Mouse (Mus musculus) E14TG2a.4 (cell line): Measurements from ENCODE around the gene Lztfl1.

Experiments used
- CTCF ChIP-seq: conservative IDR thresholded peaks from 2 replicates; pipeline ENCODE4 v1.5.1; 2014; ENCODE audit warnings: low read length
- POU5F1 ChIP-seq: IDR thresholded peaks from 2 replicates; pipeline ENCODE4 v1.6.1; 2014; ENCODE audit warnings: low read length, borderline replicate concordance

GRCm38 (mm10) chr9:123717186-123718008 lies at the start of gene Lztfl1:
- no peak for TF ChIP-seq CTCF
- no peak for TF ChIP-seq POU5F1
